Mouse (Mus musculus) lung, embryonic 16.5 days (tissue): ENCODE data around the gene Tsen2. TPM values are rescaled to one million over a fixed set of nuclear protein-coding genes. Genes with fewer than 3 reads are reported as not detected.

Source experiments
- ATAC-seq: fragments of 200-750 bp; cut with Nextera tagmentation; 2 replicates; pipeline ENCODE4 v1.8.0; 2017; ENCODE audit warnings: low read depth, mild to moderate bottlenecking, moderate library complexity
- H3K27ac ChIP-seq: fragments of 300-500 bp; sonication (generic); 2 replicates; pipeline ENCODE4 v1.5.1; 2014; ENCODE audit warnings: mild to moderate bottlenecking, control low read depth, low read length
- H3K27me3 ChIP-seq: fragments of 300-500 bp; sonication (generic); 2 replicates; pipeline ENCODE4 v1.6.1; 2014; ENCODE audit warnings: low read depth, low read length, mixed read lengths; ENCODE audit not compliant: control insufficient read depth, insufficient read depth
- H3K36me3 ChIP-seq: fragments of 300-500 bp; sonication (generic); 2 replicates; pipeline ENCODE4 v1.6.1; 2014; ENCODE audit warnings: low read length; ENCODE audit not compliant: control insufficient read depth, insufficient read depth
- H3K4me1 ChIP-seq: fragments of 300-500 bp; sonication (generic); replicated peaks from 2 replicates; pipeline ENCODE4 v1.6.1; 2014; ENCODE audit warnings: low read length, mixed read lengths; ENCODE audit not compliant: control insufficient read depth, insufficient read depth
- H3K4me2 ChIP-seq: fragments of 300-500 bp; sonication (generic); 2 replicates; pipeline ENCODE4 v1.6.1; 2014; ENCODE audit warnings: low read depth, low read length, control low read depth
- H3K4me3 ChIP-seq: fragments of 300-500 bp; sonication (generic); 2 replicates; pipeline ENCODE4 v1.5.1; 2014; ENCODE audit warnings: mild to moderate bottlenecking, low read length, control low read depth
- H3K9ac ChIP-seq: fragments of 300-500 bp; sonication (generic); 2 replicates; pipeline ENCODE4 v1.6.1; 2014; ENCODE audit warnings: low read length, control low read depth
- H3K9me3 ChIP-seq: fragments of 300-500 bp; sonication (generic); 2 replicates; pipeline ENCODE4 v1.6.1; 2016; ENCODE audit warnings: low read length; ENCODE audit not compliant: control insufficient read depth
- WGBS: fragments of 180-500 bp; shearing (Covaris S2); extraction: QIAGEN DNeasy Blood & Tissue Kit; methylation state at CpG from one replicate; pipeline ENCODE4 v1.1.7; 2014; 5-methylcytosine and 5-hydroxymethylcytosine counted together
- polyA plus RNA-seq: library from polyadenylated mRNA; unstranded; fragments of >200 nt; fragmentation: Nextera tagmentation; extraction: Ambion mirVana; gene quantifications from 2 replicates; pipeline ENCODE4 v1.2.1, GENCODE M21; 2015

The Tsen2 gene
- polyA plus RNA-seq, 1 experiment from 2014 or later, result 24.8 TPM

DNA sequence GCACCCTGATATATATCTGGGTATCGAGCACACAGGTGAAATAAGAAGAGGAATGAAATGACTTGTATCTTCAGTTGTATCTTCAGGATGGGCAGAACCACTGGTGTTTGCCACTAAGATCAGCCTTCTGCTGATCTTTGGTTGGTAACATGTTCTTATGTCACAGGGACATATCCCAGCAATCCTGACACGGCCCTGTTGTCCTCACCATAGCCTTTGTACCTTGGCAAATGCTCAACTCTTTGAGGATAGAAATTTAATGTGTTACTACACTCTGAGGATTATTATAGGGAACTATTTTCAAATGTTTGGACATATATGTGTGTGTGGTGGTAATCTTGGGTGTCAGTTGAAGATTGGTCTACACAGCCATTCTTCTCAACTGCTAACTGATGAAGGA is 13.7 kb downstream of the Tsen2 start:
- H3K9me3 ChIP-seq, result no peaks in the 10 kb centered on the region
- no peak overlapping the region for H3K4me2 ChIP-seq
- H3K27ac ChIP-seq, result no peak overlapping the region
- no peak for ATAC-seq
- no peak overlapping the region for H3K4me3 ChIP-seq
- H3K4me1 ChIP-seq, result peaks cover 6% of the 10 kb centered on the region; the same call in 1 of the 2 replicates
- H3K9ac ChIP-seq, result no peak overlapping the region
- H3K27me3 ChIP-seq, result no peaks in the 10 kb centered on the region
- peaks cover 15% of the 10 kb centered on the region for H3K36me3 ChIP-seq
- 90% methylated on average over 2 of the region's 2 CpGs for WGBS

DNA sequence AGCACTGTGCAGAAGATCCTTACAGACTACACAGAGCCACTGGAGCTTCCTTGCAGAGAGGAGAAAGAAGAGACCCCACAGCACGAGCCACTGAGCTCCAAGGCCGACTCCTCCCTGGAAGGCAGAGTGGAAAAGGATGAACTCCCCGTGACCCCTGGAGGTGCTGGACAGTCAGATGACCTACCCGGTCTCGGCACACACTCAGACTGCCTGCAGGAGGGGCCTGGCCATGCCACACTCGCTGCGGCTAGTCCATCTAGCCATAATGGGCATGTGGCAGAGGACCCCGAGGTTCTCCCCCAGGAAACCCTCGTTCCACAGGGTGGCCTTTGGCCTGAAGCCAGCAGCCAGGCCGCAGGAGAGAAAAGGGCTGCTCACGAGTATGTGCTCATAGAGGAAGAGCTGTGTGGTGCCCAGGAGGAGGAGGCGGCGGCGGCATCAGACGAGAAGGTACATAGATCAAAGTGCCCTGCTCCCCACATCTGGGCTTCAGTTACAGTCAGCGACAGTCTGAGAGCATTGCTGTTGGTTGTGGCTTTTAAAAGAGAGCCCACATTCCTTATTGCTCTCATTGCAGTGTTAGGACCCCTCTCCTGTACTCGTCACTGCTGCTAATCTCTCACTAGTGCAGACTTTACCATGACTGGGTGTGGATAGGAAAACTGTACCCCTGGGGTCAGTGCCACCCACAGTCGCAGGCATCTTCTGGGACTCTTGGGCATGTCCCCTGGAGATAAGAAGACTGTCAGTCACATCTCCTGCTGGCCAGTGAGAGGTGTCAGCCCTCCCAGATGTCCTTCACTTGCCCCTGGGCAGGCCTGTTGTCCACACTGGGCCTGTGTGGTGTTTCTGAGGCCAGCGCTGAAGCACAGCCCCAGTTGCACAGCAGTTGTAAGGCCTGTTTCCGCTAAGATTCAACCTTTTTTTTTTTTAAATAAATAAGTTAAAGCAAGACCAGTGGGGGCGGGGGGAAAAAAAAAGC is 15.5 kb downstream of the Tsen2 start:
- peaks cover 15% of the 10 kb centered on the region for H3K36me3 ChIP-seq
- no peaks in the 10 kb centered on the region for H3K27me3 ChIP-seq
- H3K4me3 ChIP-seq, result no peak overlapping the region
- H3K4me2 ChIP-seq, result no peak overlapping the region
- 0 out of 2 replicates have a peak, but pooled peaks have one; percentile 26 for ATAC-seq
- H3K27ac ChIP-seq, result no peak overlapping the region
- H3K9ac ChIP-seq, result no peak overlapping the region
- H3K4me1 ChIP-seq, result peaks cover 6% of the 10 kb centered on the region; the same call in 1 of the 2 replicates
- WGBS, result 40% methylated on average over 21 of the region's 21 CpGs
- H3K9me3 ChIP-seq, result no peaks in the 10 kb centered on the region

DNA sequence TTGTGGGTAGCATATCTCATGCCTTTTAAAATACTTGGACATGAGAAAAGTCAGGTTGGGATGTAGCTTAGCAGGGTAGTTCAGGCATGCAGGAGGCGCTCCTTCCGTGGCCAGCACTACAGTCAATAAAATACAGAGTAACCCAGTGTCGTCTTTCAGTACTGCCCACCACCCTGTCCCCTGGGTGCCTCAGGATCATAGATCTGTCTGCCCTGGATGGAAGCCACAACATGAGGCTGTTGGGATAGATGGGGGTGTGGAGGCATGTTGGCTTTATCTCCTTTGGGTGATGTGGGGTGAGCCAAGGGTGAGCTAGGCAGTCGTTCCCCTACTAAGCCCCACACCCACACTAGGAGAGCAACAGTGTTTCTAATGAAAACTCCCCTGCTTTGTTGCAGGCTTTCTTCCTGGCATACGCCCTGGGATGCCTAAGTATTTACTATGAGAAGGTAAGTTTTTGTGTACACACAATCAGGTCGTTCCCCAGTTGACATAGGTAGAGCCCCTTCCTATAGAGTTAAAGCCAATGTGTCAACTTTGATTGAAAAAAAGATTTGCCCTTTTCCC is 21.1 kb downstream of the Tsen2 start:
- H3K9ac ChIP-seq, result no peak overlapping the region
- H3K4me3 ChIP-seq, result no peak overlapping the region
- no peaks in the 10 kb centered on the region for H3K4me1 ChIP-seq
- no peak overlapping the region for H3K4me2 ChIP-seq
- 74% methylated on average over 6 of the region's 6 CpGs for WGBS
- no peak for ATAC-seq
- no peaks in the 10 kb centered on the region for H3K27me3 ChIP-seq
- H3K27ac ChIP-seq, result no peak overlapping the region
- H3K36me3 ChIP-seq, result peaks cover 27% of the 10 kb centered on the region
- 0 out of 2 replicates have a peak, but pooled peaks cover 3% of the 10 kb centered on the region for H3K9me3 ChIP-seq

DNA sequence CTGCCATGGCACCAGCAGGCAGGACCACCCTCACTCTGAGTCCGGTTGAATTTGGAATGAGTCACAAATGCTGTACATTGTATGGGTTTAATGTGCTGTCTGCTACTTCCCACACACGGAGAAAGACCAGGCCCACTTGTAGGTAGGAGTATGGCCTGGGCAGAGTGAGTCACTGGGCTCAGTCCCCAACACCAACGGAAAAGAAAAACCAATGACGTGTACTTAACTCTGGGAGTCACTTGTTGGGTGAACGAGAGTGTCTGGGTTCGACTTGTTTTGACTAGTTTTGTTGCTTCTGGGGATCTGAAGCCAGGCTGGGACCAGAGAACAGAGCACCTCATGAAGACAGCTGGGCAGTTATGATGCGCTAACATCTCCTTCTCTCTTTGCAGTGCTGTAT is 29.7 kb downstream of the Tsen2 start:
- Histone ChIP-seq H3K9ac (no peak overlapping the region), H3K27ac (no peak overlapping the region), H3K4me2 (no peak overlapping the region), H3K9me3 (no peaks in the 10 kb centered on the region), H3K4me1 (no peaks in the 10 kb centered on the region), H3K36me3 (peaks cover 30% of the 10 kb centered on the region), H3K27me3 (no peaks in the 10 kb centered on the region), H3K4me3 (no peak overlapping the region)
- ATAC-seq, result no peak
- WGBS, result 88% methylated on average over 7 of the region's 7 CpGs

DNA sequence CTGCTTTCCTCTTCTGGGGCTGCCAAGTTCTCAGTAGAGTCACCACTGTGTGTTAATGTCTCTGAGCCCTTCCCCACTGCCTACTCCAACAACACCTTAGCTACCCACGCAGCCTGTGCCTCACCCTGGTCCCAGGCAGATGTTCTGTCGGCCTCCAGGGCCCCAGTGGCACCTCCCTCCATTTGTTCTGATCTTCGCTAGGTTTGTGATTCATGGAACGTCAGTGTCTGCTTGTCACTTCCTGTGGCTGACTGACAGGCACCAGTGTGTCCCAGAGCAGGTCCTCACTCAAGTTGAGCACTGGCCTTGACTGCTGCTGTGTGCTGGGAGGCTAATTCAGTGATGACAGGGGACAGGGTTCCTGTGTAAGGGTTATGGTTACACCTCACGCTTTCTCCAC is 32.9 kb downstream of the Tsen2 start:
- no peaks in the 10 kb centered on the region for H3K27me3 ChIP-seq
- no peaks in the 10 kb centered on the region for H3K9me3 ChIP-seq
- H3K4me3 ChIP-seq, result no peak overlapping the region
- no peaks in the 10 kb centered on the region for H3K4me1 ChIP-seq
- H3K9ac ChIP-seq, result no peak overlapping the region
- no peak overlapping the region for H3K4me2 ChIP-seq
- H3K36me3 ChIP-seq, result peaks cover 21% of the 10 kb centered on the region
- ATAC-seq, result no peak
- WGBS, result 82% methylated on average over 5 of the region's 5 CpGs
- no peak overlapping the region for H3K27ac ChIP-seq

GRCm38 (mm10) chr6:115577941-115578340 is 33.5 kb downstream of the Tsen2 start:
- Histone ChIP-seq H3K27me3 (no peaks in the 10 kb centered on the region), H3K4me3 (no peak overlapping the region), H3K27ac (no peak overlapping the region), H3K4me2 (no peak overlapping the region), H3K9ac (no peak overlapping the region), H3K4me1 (no peaks in the 10 kb centered on the region), H3K9me3 (no peaks in the 10 kb centered on the region), H3K36me3 (peaks cover 21% of the 10 kb centered on the region)
- WGBS, result 91% methylated on average over 9 of the region's 9 CpGs
- ATAC-seq, result no peak

DNA sequence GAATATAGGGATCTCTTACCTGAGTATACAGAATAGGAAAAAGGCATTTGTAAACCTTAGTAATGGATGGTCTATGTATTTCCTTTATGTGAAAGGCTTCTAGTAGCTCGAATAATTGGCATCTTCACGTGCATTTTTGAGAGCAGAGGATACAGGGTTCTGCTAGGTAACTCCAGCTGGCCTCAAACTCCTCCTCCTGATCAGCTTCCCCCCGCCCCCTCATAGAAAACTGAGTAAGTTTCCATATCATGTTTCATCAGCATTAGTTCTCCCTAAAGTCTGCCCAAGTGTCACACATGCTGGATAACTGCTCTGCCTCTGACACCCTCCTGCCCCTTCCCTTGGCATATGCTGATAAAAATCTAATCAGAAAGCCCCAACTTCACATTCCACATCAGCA is 36.3 kb downstream of the Tsen2 start:
- no peak for ATAC-seq
- H3K27me3 ChIP-seq, result no peaks in the 10 kb centered on the region

DNA sequence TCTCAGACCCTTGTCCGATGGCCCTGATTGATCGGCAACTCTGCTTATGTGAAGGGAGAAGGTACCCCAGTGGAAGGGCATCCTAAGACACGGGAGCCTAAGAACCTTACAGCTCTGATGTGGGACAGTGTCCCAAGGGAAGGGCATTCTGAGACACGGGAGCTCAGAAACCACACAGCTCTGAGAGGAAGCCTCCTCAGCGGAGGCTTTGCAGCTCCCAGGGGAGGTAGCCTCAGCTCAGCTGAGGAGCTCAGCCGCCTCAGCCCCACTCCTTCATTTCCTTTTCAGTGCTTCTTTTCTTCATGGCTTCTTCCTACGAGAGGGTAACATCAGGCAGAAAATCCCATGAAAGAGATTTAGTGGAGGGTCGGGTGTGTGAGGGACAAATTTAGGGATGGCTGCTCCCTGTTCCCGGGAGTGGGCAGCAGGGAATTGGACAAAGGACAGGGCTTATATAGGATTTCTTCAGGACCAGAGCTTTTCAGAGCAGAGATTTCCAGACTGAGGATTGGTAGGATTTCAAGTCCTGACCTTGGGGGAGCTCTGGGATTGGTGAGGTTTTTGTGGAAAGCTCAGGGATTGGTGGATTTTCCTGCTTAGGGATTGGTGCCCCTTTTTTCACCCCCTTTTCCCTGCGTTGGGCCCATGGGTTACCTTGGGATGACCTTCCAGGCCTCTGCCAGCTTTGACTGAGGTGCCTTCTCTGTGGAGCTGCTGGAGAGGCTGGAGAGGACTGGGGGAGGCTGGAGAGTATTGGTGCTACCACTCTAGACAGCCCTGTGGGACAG is 38.1 kb downstream of the Tsen2 start:
- no peaks in the 10 kb centered on the region for H3K4me1 ChIP-seq
- no peak overlapping the region for H3K9ac ChIP-seq
- no peak overlapping the region for H3K27ac ChIP-seq
- peaks cover 12% of the 10 kb centered on the region for H3K36me3 ChIP-seq
- WGBS, result 73% methylated on average over 10 of the region's 10 CpGs
- no peaks in the 10 kb centered on the region for H3K9me3 ChIP-seq
- H3K4me2 ChIP-seq, result no peak overlapping the region
- no peak for ATAC-seq
- H3K4me3 ChIP-seq, result no peak overlapping the region
- H3K27me3 ChIP-seq, result no peaks in the 10 kb centered on the region

More for the DNA sequence above, 36.3 kb downstream of the Tsen2 start:
- no peak overlapping the region for H3K4me3 ChIP-seq
- peaks cover 19% of the 10 kb centered on the region for H3K36me3 ChIP-seq
- WGBS, result 72% methylated on average over 3 of the region's 3 CpGs
- H3K9me3 ChIP-seq, result no peaks in the 10 kb centered on the region
- H3K4me2 ChIP-seq, result no peak overlapping the region
- no peak overlapping the region for H3K9ac ChIP-seq
- no peaks in the 10 kb centered on the region for H3K4me1 ChIP-seq
- no peak overlapping the region for H3K27ac ChIP-seq
